8 mouse cellular contexts compared by ENCODE assay signal in genomic region chr16:85802954-85803353, GRCm38 (mm10). TPM values are rescaled to one million over a fixed set of nuclear protein-coding genes. Genes with fewer than 3 reads are reported as not detected.
A peak's percentile ranks its signal among the peaks of the same experiment; 100 is the strongest.
DNase-seq lines count a peak whose midpoint lies in the region; ATAC-seq and TF ChIP-seq lines count a peak whose summit lies in the region.

Gene Adamts1 (minus strand): TSS chr16:85803113.

- peaks cover 17% of the 10 kb centered on the region for H3K36me3 ChIP-seq in embryonic facial prominence, embryonic 13.5 days
- H3K36me3 ChIP-seq in heart, adult 2 months (ENCODE audit: control insufficient read depth, insufficient read depth, low read length), result peaks cover 13% of the 10 kb centered on the region
- H3K36me3 ChIP-seq in kidney, adult 2 months (ENCODE audit: control insufficient read depth, insufficient read depth, low read length), result peaks cover 8% of the 10 kb centered on the region; the same call in 1 of the 2 replicates
- H3K36me3 ChIP-seq in limb, embryonic 10.5 days, result peaks cover 24% of the 10 kb centered on the region
- 0 out of 2 replicates have a peak, but pooled peaks cover 4% of the 10 kb centered on the region for H3K36me3 ChIP-seq in midbrain, embryonic 13.5 days
- peaks cover 14% of the 10 kb centered on the region for H3K36me3 ChIP-seq in stomach, postnatal 0 days (ENCODE audit: control insufficient read depth, insufficient read depth, low read length)

- peak within 1 kb of the TSS; percentile 92 for H3K9ac ChIP-seq in embryonic facial prominence, embryonic 13.5 days
- peak within 1 kb of the TSS; percentile 94 for H3K9ac ChIP-seq in heart, adult 2 months (ENCODE audit: low read depth, low read length)
- peak within 1 kb of the TSS; percentile 71 for H3K9ac ChIP-seq in midbrain, embryonic 13.5 days (replicated peaks)
- H3K9ac ChIP-seq in stomach, postnatal 0 days (ENCODE audit: low read length), result peak within 1 kb of the TSS; percentile 87

- TF ChIP-seq EP300 in heart, adult 2 months (IDR thresholded peaks at IDR 0.05; ENCODE audit: insufficient read depth, low read depth, low read length), result 0 out of 2 replicates have a peak, but pooled peaks have one; percentile 32
- no peak for TF ChIP-seq EP300 in stomach, postnatal 0 days (optimal IDR thresholded peaks at IDR 0.05)

- DNase-seq in spleen, adult 18-20 months, result peak; percentile 6 to 8
- no peak for DNase-seq in spleen, postnatal 14 days (ENCODE audit: low spot score in 2 of 2)
- DNase-seq in heart, adult 2 months, result peak; percentile 92 to 93
- DNase-seq in kidney, adult 2 months, result peak; percentile 95
- peak; percentile 93 for DNase-seq in limb, embryonic 10.5 days (ENCODE audit: low spot score)
- DNase-seq in stomach, postnatal 0 days (ENCODE audit: low spot score), result peak; percentile 81

- TF ChIP-seq CTCF in heart, adult 2 months (IDR thresholded peaks at IDR 0.05), result peak; percentile 45
- TF ChIP-seq CTCF in kidney, adult 2 months (conservative IDR thresholded peaks at IDR 0.05; ENCODE audit: insufficient read depth, insufficient read length, low read depth, low read length), result no peak
- TF ChIP-seq CTCF in stomach, postnatal 0 days (IDR thresholded peaks at IDR 0.05; ENCODE audit: low read depth), result peak; percentile 57

- under 1% methylated on average over 26 of the region's 26 CpGs for WGBS in embryonic facial prominence, embryonic 13.5 days
- WGBS in heart, adult 2 months, result under 1% methylated on average over 26 of the region's 26 CpGs
- WGBS in kidney, adult 2 months, result under 1% methylated on average over 26 of the region's 26 CpGs
- under 1% methylated on average over 26 of the region's 26 CpGs for whole genome bisulfite sequencing in limb, embryonic 10.5 days
- under 1% methylated on average over 26 of the region's 26 CpGs for WGBS in midbrain, embryonic 13.5 days
- WGBS in stomach, postnatal 0 days, result under 1% methylated on average over 26 of the region's 26 CpGs

- peaks cover 23% of the 10 kb centered on the region for H3K4me1 ChIP-seq in embryonic facial prominence, embryonic 13.5 days
- H3K4me1 ChIP-seq in heart, adult 2 months (ENCODE audit: control insufficient read depth, insufficient read depth, low read length), result peaks cover 8% of the 10 kb centered on the region
- peaks cover 10% of the 10 kb centered on the region; the same call in 1 of the 2 replicates for H3K4me1 ChIP-seq in kidney, adult 2 months (ENCODE audit: control insufficient read depth, insufficient read depth, low read length)
- peaks cover 32% of the 10 kb centered on the region for H3K4me1 ChIP-seq in limb, embryonic 10.5 days
- H3K4me1 ChIP-seq in midbrain, embryonic 13.5 days (replicated peaks), result peaks cover 32% of the 10 kb centered on the region
- no peaks in the 10 kb centered on the region for H3K4me1 ChIP-seq in stomach, postnatal 0 days (replicated peaks; ENCODE audit: control insufficient read depth, insufficient read depth)

- H3K27me3 ChIP-seq in embryonic facial prominence, embryonic 13.5 days, result no peaks in the 10 kb centered on the region
- H3K27me3 ChIP-seq in heart, adult 2 months (ENCODE audit: control insufficient read depth, insufficient read depth, low read length), result no peaks in the 10 kb centered on the region
- no peaks in the 10 kb centered on the region for H3K27me3 ChIP-seq in kidney, adult 2 months (replicated peaks; ENCODE audit: control insufficient read depth, insufficient read depth, low read length)
- no peaks in the 10 kb centered on the region for H3K27me3 ChIP-seq in limb, embryonic 10.5 days (ENCODE audit: low read depth, poor library complexity, severe bottlenecking)
- peaks cover 13% of the 10 kb centered on the region for H3K27me3 ChIP-seq in midbrain, embryonic 13.5 days
- no peaks in the 10 kb centered on the region for H3K27me3 ChIP-seq in stomach, postnatal 0 days (ENCODE audit: control insufficient read depth, insufficient read depth, low read length)

- peak; percentile 98 for TF ChIP-seq POLR2A in heart, adult 2 months (IDR thresholded peaks at IDR 0.05; ENCODE audit: insufficient read depth, low read depth, low read length)
- TF ChIP-seq POLR2A in kidney, adult 2 months (IDR thresholded peaks at IDR 0.05; ENCODE audit: low read depth, low read length), result peak; percentile 94

- H3K4me2 ChIP-seq in embryonic facial prominence, embryonic 13.5 days, result peak within 1 kb of the TSS; percentile 90
- peak within 1 kb of the TSS; percentile 100 for H3K4me2 ChIP-seq in midbrain, embryonic 13.5 days (replicated peaks)
- H3K4me2 ChIP-seq in stomach, postnatal 0 days (replicated peaks; ENCODE audit: low read depth), result peak within 1 kb of the TSS; percentile 87

- H3K79me2 ChIP-seq in heart, adult 2 months (replicated peaks; ENCODE audit: control insufficient read depth, insufficient read depth, low read length), result no peaks in the 10 kb centered on the region

- ATAC-seq in embryonic facial prominence, embryonic 13.5 days (ENCODE audit: insufficient number of reproducible peaks, insufficient read depth, low FRiP score, low TSS enrichment, low read depth), result peak; percentile 87
- peak; percentile 78 for ATAC-seq in midbrain, embryonic 13.5 days
- ATAC-seq in stomach, postnatal 0 days (ENCODE audit: low FRiP score, low TSS enrichment), result peak; percentile 82

- no peaks in the 10 kb centered on the region for H3K9me3 ChIP-seq in embryonic facial prominence, embryonic 13.5 days
- no peaks in the 10 kb centered on the region for H3K9me3 ChIP-seq in limb, embryonic 10.5 days (replicated peaks)
- H3K9me3 ChIP-seq in midbrain, embryonic 13.5 days, result no peaks in the 10 kb centered on the region
- H3K9me3 ChIP-seq in stomach, postnatal 0 days (ENCODE audit: control insufficient read depth, low read length), result no peaks in the 10 kb centered on the region

- H3K27ac ChIP-seq in embryonic facial prominence, embryonic 13.5 days, result peak within 1 kb of the TSS; percentile 94
- H3K27ac ChIP-seq in heart, adult 2 months, result peak within 1 kb of the TSS; percentile 96
- H3K27ac ChIP-seq in kidney, adult 2 months (ENCODE audit: insufficient read depth, low read depth, low read length), result peak within 1 kb of the TSS; percentile 77
- H3K27ac ChIP-seq in limb, embryonic 10.5 days, result peak within 1 kb of the TSS; percentile 95
- peak within 1 kb of the TSS; percentile 35 for H3K27ac ChIP-seq in midbrain, embryonic 13.5 days
- H3K27ac ChIP-seq in stomach, postnatal 0 days (replicated peaks), result peak within 1 kb of the TSS; percentile 94

- intact Hi-C loops in heart, adult 2 months (cut with DNase I), result loop anchor here (5.0 to 10.0 kb wide), 7 partner anchors 78 to 1592 kb away; no protein-coding TSS in a partner anchor

- H3K4me3 ChIP-seq in embryonic facial prominence, embryonic 13.5 days, result peak within 1 kb of the TSS; percentile 81
- peak within 1 kb of the TSS; percentile 55 for H3K4me3 ChIP-seq in heart, adult 2 months
- peak within 1 kb of the TSS; percentile 69 for H3K4me3 ChIP-seq in kidney, adult 2 months (ENCODE audit: insufficient read depth, low read depth, low read length)
- peak within 1 kb of the TSS; percentile 73 for H3K4me3 ChIP-seq in limb, embryonic 10.5 days
- H3K4me3 ChIP-seq in midbrain, embryonic 13.5 days (replicated peaks), result peak within 1 kb of the TSS; percentile 58
- H3K4me3 ChIP-seq in stomach, postnatal 0 days (ENCODE audit: low read depth, low read length), result peak within 1 kb of the TSS; percentile 79

RNA-seq across cellular contexts. Expression of gene Adamts1, which starts in this region (rescaled TPM):
- polyA plus RNA-seq in embryonic facial prominence, embryonic 13.5 days (2015; fragmentation: Nextera tagmentation; extraction: Ambion mirVana), result 32.0 and 32.4 TPM in 2 replicates
- 10 to 100 TPM; 31.7 to 32.8 TPM for total RNA-seq in heart, adult 2 months (2021)
- polyA plus RNA-seq in heart, adult 2 months (2012; rRNA removed), result 18.4 and 23.4 TPM in 2 replicates
- 29.3 and 37.6 TPM in 2 replicates for polyA plus RNA-seq in kidney, adult 2 months (2012; rRNA removed)
- 24.7 and 26.8 TPM in 2 replicates for polyA plus RNA-seq in limb, embryonic 10.5 days (2016; fragmentation: Nextera tagmentation; extraction: Ambion mirVana)
- polyA plus RNA-seq in midbrain, embryonic 13.5 days (2015; fragmentation: Nextera tagmentation; extraction: Ambion mirVana), result 4.4 and 5.3 TPM in 2 replicates
- polyA plus RNA-seq in stomach, postnatal 0 days (2015; fragmentation: Nextera tagmentation; extraction: Ambion mirVana), result 10.6 and 12.6 TPM in 2 replicates

Comparison
In these comparisons a context has a peak if more than half of its experiments do, and no peak if none do; other contexts are left out.
1. DNase-seq: peak in spleen, adult 18-20 months (2 of 2), heart, adult 2 months (2 of 2), kidney, adult 2 months (single experiment), limb, embryonic 10.5 days (single experiment) and stomach, postnatal 0 days (single experiment); none in spleen, postnatal 14 days (0 of 2).
2. H3K27ac ChIP-seq: peak in every context shown above with its lines; median percentile 96 in heart, adult 2 months; 95 in limb, embryonic 10.5 days; 94 in embryonic facial prominence, embryonic 13.5 days; 94 in stomach, postnatal 0 days; 77 in kidney, adult 2 months; 35 in midbrain, embryonic 13.5 days.
3. Peak in every context shown above with its lines, with median percentiles within 50 percentile points of each other: ATAC-seq, H3K4me2 ChIP-seq, H3K4me3 ChIP-seq and H3K9ac ChIP-seq.